Mouse (Mus musculus) G1E (cell line): ENCODE measurements around the gene Rapgef3.

Experiments
- CTCF ChIP-seq: IDR thresholded peaks from 2 replicates; pipeline ENCODE4 v1.5.1; 2012; ENCODE audit warnings: low read depth, low read length, inconsistent platforms, mixed read lengths
- GATA1 ChIP-seq: IDR thresholded peaks from 2 replicates; pipeline ENCODE4 v1.6.1; 2012; ENCODE audit warnings: borderline replicate concordance, low read length, inconsistent platforms, mixed read lengths
- TAL1 ChIP-seq: conservative IDR thresholded peaks from 2 replicates; pipeline ENCODE4 v1.6.1; 2012; ENCODE audit warnings: low read depth, low read length, inconsistent platforms, mixed read lengths

- TF ChIP-seq TAL1 (no peak), CTCF (no peak), GATA1 (no peak)
Measured at GRCm38 (mm10) chr15:97742074-97742473, 25.7 kb downstream of the Rapgef3 start.
